Mouse (Mus musculus): ENCODE measurements around the gene Sdc3. TPM values are rescaled to one million over a fixed set of nuclear protein-coding genes. Genes with fewer than 3 reads are reported as not detected.

Gene Sdc3
- polyA plus RNA-seq, 1 experiment from 2014 or later, result 13.6 TPM

- ATAC-seq (ENCODE audit: low FRiP score) (0 out of 2 replicates have a peak, but pooled peaks have one; percentile 30), DNase-seq (ENCODE audit: low spot score, missing footprints) (peak; percentile 90)
- Histone ChIP-seq H3K27me3 (ENCODE audit: control insufficient read depth, insufficient read depth, low read length) (no peaks in the 10 kb centered on the region), H3K9ac (ENCODE audit: low read length) (no peak overlapping the region), H3K4me3 (ENCODE audit: low read depth, low read length) (no peak overlapping the region), H3K27ac (ENCODE audit: low read depth, low read length) (no peak overlapping the region), H3K4me2 (no peak overlapping the region), H3K9me3 (ENCODE audit: control insufficient read depth, low read length) (no peaks in the 10 kb centered on the region), H3K4me1 (ENCODE audit: control insufficient read depth, insufficient read depth, low read length) (no peaks in the 10 kb centered on the region), H3K36me3 (ENCODE audit: control insufficient read depth, insufficient read depth, low read length) (0 out of 2 replicates have a peak, but pooled peaks cover 2% of the 10 kb centered on the region)
- 28% methylated on average over 4 of the region's 4 CpGs for WGBS
Measured at GRCm38 (mm10) chr4:130784755-130785154, 7.6 kb upstream of the Sdc3 start.

- Histone ChIP-seq H3K9me3 (ENCODE audit: control insufficient read depth, low read length) (no peaks in the 10 kb centered on the region), H3K4me2 (no peak overlapping the region), H3K9ac (ENCODE audit: low read length) (no peak overlapping the region), H3K4me3 (ENCODE audit: low read depth, low read length) (no peak overlapping the region), H3K4me1 (ENCODE audit: control insufficient read depth, insufficient read depth, low read length) (peaks cover 4% of the 10 kb centered on the region; the same call in 1 of the 2 replicates), H3K27ac (ENCODE audit: low read depth, low read length) (no peak overlapping the region), H3K27me3 (ENCODE audit: control insufficient read depth, insufficient read depth, low read length) (peaks cover 13% of the 10 kb centered on the region), H3K36me3 (ENCODE audit: control insufficient read depth, insufficient read depth, low read length) (no peaks in the 10 kb centered on the region)
- 82% methylated on average over 5 of the region's 5 CpGs for WGBS
- DNase-seq (ENCODE audit: low spot score, missing footprints) (no peak), ATAC-seq (ENCODE audit: low FRiP score) (no peak)
Measured at GRCm38 (mm10) chr4:130787530-130787929, 4.8 kb upstream of the Sdc3 start.

- peaks cover 13% of the 10 kb centered on the region for H3K27me3 ChIP-seq (ENCODE audit: control insufficient read depth, insufficient read depth, low read length)
- WGBS, result 9% methylated on average over 6 of the region's 6 CpGs
- H3K4me3 ChIP-seq (ENCODE audit: low read depth, low read length), result no peak overlapping the region
- H3K9ac ChIP-seq (ENCODE audit: low read length), result no peak overlapping the region
- no peak overlapping the region for H3K27ac ChIP-seq (ENCODE audit: low read depth, low read length)
- H3K4me1 ChIP-seq (ENCODE audit: control insufficient read depth, insufficient read depth, low read length), result peaks cover 8% of the 10 kb centered on the region
- H3K4me2 ChIP-seq, result no peak overlapping the region
- H3K9me3 ChIP-seq (ENCODE audit: control insufficient read depth, low read length), result no peaks in the 10 kb centered on the region
- H3K36me3 ChIP-seq (ENCODE audit: control insufficient read depth, insufficient read depth, low read length), result no peaks in the 10 kb centered on the region
- ATAC-seq (ENCODE audit: low FRiP score), result peak; percentile 49
- peak; percentile 98 for DNase-seq (ENCODE audit: low spot score, missing footprints)
Measured at GRCm38 (mm10) chr4:130790180-130790579, 2.2 kb upstream of the Sdc3 start.

GRCm38 (mm10) chr4:130791811-130792375 lies 444 bp upstream of the Sdc3 start:
- H3K4me1 ChIP-seq (ENCODE audit: control insufficient read depth, insufficient read depth, low read length), result peaks cover 8% of the 10 kb centered on the region
- H3K9ac ChIP-seq (ENCODE audit: low read length), result peak overlapping the region; percentile 98
- H3K27me3 ChIP-seq (ENCODE audit: control insufficient read depth, insufficient read depth, low read length), result peaks cover 13% of the 10 kb centered on the region
- H3K36me3 ChIP-seq (ENCODE audit: control insufficient read depth, insufficient read depth, low read length), result no peaks in the 10 kb centered on the region
- H3K4me3 ChIP-seq (ENCODE audit: low read depth, low read length), result peak overlapping the region; percentile 89
- 8% methylated on average over 18 of the region's 19 CpGs for WGBS
- H3K9me3 ChIP-seq (ENCODE audit: control insufficient read depth, low read length), result no peaks in the 10 kb centered on the region
- ATAC-seq (ENCODE audit: low FRiP score) (peak; percentile 57), DNase-seq (ENCODE audit: low spot score, missing footprints) (peak; percentile 94)
- H3K4me2 ChIP-seq, result peak overlapping the region; percentile 99
- H3K27ac ChIP-seq (ENCODE audit: low read depth, low read length), result peak overlapping the region; percentile 67; the same call in 1 of the 2 replicates

GRCm38 (mm10) chr4:130793180-130793501 lies 804 bp downstream of the Sdc3 start:
- H3K4me2 ChIP-seq, result peak overlapping the region; percentile 99
- H3K4me3 ChIP-seq (ENCODE audit: low read depth, low read length), result peak overlapping the region; percentile 89
- WGBS, result 41% methylated on average over 7 of the region's 7 CpGs
- H3K9me3 ChIP-seq (ENCODE audit: control insufficient read depth, low read length), result no peaks in the 10 kb centered on the region
- H3K36me3 ChIP-seq (ENCODE audit: control insufficient read depth, insufficient read depth, low read length), result no peaks in the 10 kb centered on the region
- peaks cover 13% of the 10 kb centered on the region for H3K27me3 ChIP-seq (ENCODE audit: control insufficient read depth, insufficient read depth, low read length)
- DNase-seq (ENCODE audit: low spot score, missing footprints) (no peak), ATAC-seq (ENCODE audit: low FRiP score) (no peak)
- H3K4me1 ChIP-seq (ENCODE audit: control insufficient read depth, insufficient read depth, low read length), result peaks cover 14% of the 10 kb centered on the region
- H3K27ac ChIP-seq (ENCODE audit: low read depth, low read length), result no peak overlapping the region
- H3K9ac ChIP-seq (ENCODE audit: low read length), result peak overlapping the region; percentile 98

- Histone ChIP-seq H3K4me3 (ENCODE audit: low read depth, low read length) (no peak overlapping the region), H3K27me3 (ENCODE audit: control insufficient read depth, insufficient read depth, low read length) (peaks cover 13% of the 10 kb centered on the region), H3K9me3 (ENCODE audit: control insufficient read depth, low read length) (no peaks in the 10 kb centered on the region), H3K27ac (ENCODE audit: low read depth, low read length) (no peak overlapping the region), H3K9ac (ENCODE audit: low read length) (no peak overlapping the region), H3K4me1 (ENCODE audit: control insufficient read depth, insufficient read depth, low read length) (peaks cover 14% of the 10 kb centered on the region), H3K36me3 (ENCODE audit: control insufficient read depth, insufficient read depth, low read length) (no peaks in the 10 kb centered on the region), H3K4me2 (no peak overlapping the region)
- DNase-seq (ENCODE audit: low spot score, missing footprints) (no peak), ATAC-seq (ENCODE audit: low FRiP score) (no peak)
- WGBS, result 56% methylated on average over 4 of the region's 4 CpGs
Measured at GRCm38 (mm10) chr4:130794771-130795170, 2.4 kb downstream of the Sdc3 start.

- WGBS, result 86% methylated on average over 6 of the region's 6 CpGs
- Histone ChIP-seq H3K4me1 (ENCODE audit: control insufficient read depth, insufficient read depth, low read length) (peaks cover 14% of the 10 kb centered on the region), H3K27ac (ENCODE audit: low read depth, low read length) (no peak overlapping the region)
Measured at GRCm38 (mm10) chr4:130795970-130796369, 3.6 kb downstream of the Sdc3 start.

GRCm38 (mm10) chr4:130797201-130798051 lies 5.1 kb downstream of the Sdc3 start:
- Histone ChIP-seq H3K4me2 (no peak overlapping the region), H3K4me1 (ENCODE audit: control insufficient read depth, insufficient read depth, low read length) (peaks cover 17% of the 10 kb centered on the region), H3K4me3 (ENCODE audit: low read depth, low read length) (no peak overlapping the region), H3K27me3 (ENCODE audit: control insufficient read depth, insufficient read depth, low read length) (no peaks in the 10 kb centered on the region; the same call in 1 of the 2 replicates), H3K9ac (ENCODE audit: low read length) (no peak overlapping the region), H3K27ac (ENCODE audit: low read depth, low read length) (no peak overlapping the region), H3K9me3 (ENCODE audit: control insufficient read depth, low read length) (no peaks in the 10 kb centered on the region), H3K36me3 (ENCODE audit: control insufficient read depth, insufficient read depth, low read length) (no peaks in the 10 kb centered on the region)
- DNase-seq (ENCODE audit: low spot score, missing footprints) (no peak), ATAC-seq (ENCODE audit: low FRiP score) (no peak; the same call in 1 of the 2 replicates)
- WGBS, result 48% methylated on average over 15 of the region's 15 CpGs

More at GRCm38 (mm10) chr4:130795970-130796369, 3.6 kb downstream of the Sdc3 start:
- Histone ChIP-seq H3K4me3 (ENCODE audit: low read depth, low read length) (no peak overlapping the region), H3K4me2 (no peak overlapping the region), H3K9ac (ENCODE audit: low read length) (no peak overlapping the region), H3K9me3 (ENCODE audit: control insufficient read depth, low read length) (no peaks in the 10 kb centered on the region), H3K36me3 (ENCODE audit: control insufficient read depth, insufficient read depth, low read length) (no peaks in the 10 kb centered on the region), H3K27me3 (ENCODE audit: control insufficient read depth, insufficient read depth, low read length) (peaks cover 11% of the 10 kb centered on the region)
- ATAC-seq (ENCODE audit: low FRiP score) (no peak), DNase-seq (ENCODE audit: low spot score, missing footprints) (no peak)

GRCm38 (mm10) chr4:130798416-130798815 lies 6.1 kb downstream of the Sdc3 start:
- ATAC-seq (ENCODE audit: low FRiP score) (no peak), DNase-seq (ENCODE audit: low spot score, missing footprints) (no peak)
- H3K27me3 ChIP-seq (ENCODE audit: control insufficient read depth, insufficient read depth, low read length), result no peaks in the 10 kb centered on the region
- no peak overlapping the region for H3K9ac ChIP-seq (ENCODE audit: low read length)
- no peak overlapping the region for H3K4me2 ChIP-seq
- 55% methylated on average over 1 of the region's 1 CpGs for WGBS
- H3K4me3 ChIP-seq (ENCODE audit: low read depth, low read length), result no peak overlapping the region
- H3K36me3 ChIP-seq (ENCODE audit: control insufficient read depth, insufficient read depth, low read length), result no peaks in the 10 kb centered on the region
- no peak overlapping the region for H3K27ac ChIP-seq (ENCODE audit: low read depth, low read length)
- no peaks in the 10 kb centered on the region for H3K9me3 ChIP-seq (ENCODE audit: control insufficient read depth, low read length)
- H3K4me1 ChIP-seq (ENCODE audit: control insufficient read depth, insufficient read depth, low read length), result peaks cover 13% of the 10 kb centered on the region

All from midbrain, embryonic 11.5 days (tissue).